Mouse (Mus musculus) regulatory T cell (primary cell): ENCODE data around the gene Pknox1.
"Not testable (repeated sequence)": the region's sequence is repeated elsewhere in the genome, so short reads cannot be mapped to it uniquely, and the experiment has no call there.

Experiments
- in situ Hi-C: fragments of 300-600 bp; cut with MboI, MseI; formaldehyde crosslinking; loops from one replicate; pipeline ENCODE4 v1.15.1; 2025; ENCODE audit warnings: high pct_unique_total_duplicates

The Pknox1 gene

DNA sequence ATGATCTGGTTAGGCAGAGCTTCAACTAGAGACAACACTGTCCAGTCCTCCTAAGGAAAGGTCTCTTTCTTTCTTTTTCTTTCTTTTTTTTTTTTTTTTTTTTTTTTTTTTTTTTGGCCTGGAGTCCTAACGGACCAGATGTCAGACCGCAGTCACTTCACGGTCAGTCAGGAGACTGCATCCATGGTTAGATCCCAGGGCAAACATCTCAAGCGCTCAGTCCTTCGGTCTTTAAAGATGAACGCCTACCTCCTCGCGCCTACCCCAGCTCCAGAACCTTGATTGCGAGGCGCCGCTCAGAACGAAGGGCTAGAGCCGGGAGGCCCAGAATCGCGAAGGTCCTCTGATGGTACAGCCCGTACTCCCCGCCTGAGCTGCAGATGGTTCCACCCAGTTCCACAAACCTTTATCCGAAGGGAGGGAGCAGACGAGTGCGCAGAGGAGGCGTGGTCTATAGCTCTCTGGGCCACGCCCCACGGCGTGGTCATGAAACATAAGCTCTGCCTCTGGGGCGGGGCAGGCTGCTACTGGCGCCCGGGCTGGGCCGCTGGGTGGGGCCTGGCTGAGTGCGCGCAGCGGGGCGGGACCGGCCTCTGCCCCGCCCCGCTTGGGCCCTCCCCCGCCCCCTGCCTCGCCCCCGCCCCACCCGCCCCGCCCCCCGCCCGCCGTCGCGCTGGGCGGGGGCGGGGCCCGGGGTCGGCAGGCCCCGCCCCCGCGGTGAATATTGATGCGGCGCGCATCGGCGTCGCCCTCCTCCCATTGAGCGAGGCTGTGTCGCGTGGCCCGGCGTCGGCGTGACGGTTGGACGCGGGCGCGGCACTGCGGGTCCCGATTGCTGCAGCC lies at the start of gene Pknox1:
Gene Pknox1, plus strand, starts transcription at position 720 of the 843 bp plus-strand sequence.
- in situ Hi-C loops, result loop anchor here (5.0 kb wide), 1 partner anchor 47 kb away; the partner anchor contains the start of gene Wdr4

DNA sequence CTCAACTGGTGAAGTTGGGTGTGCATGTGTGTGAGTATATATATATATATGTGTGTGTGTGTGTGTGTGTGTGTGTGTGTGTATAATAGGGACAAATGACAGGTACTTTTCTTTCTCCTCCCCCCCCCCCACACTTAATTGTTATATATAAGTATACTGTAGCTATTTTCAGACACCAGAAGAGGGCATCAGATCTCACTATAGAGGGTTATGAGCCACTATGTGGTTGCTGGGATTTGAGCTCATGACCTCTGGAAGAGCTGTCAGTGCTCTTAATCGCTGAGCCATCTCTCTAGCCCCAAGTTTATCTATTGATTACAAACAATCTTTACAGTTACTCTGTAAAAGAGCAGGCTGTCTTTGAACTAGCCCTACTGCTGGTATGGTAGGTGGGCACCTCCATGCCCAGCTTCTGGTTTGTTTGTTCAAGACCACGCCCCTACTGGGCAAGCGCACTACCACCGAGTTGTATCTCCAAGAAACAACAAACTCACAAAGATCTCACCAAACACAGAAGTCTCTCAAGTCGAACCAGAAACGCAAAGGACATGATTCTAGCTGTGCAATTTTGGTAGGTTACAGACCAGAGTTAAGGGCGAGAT lies 45.1 kb upstream of the Pknox1 start:
- in situ Hi-C loops, result loop anchor here (5.0 to 10.0 kb wide), 3 partner anchors 43 to 515 kb away; partner anchors contain the start of genes Hsf2bp, Pknox1 and Rrp1b

DNA sequence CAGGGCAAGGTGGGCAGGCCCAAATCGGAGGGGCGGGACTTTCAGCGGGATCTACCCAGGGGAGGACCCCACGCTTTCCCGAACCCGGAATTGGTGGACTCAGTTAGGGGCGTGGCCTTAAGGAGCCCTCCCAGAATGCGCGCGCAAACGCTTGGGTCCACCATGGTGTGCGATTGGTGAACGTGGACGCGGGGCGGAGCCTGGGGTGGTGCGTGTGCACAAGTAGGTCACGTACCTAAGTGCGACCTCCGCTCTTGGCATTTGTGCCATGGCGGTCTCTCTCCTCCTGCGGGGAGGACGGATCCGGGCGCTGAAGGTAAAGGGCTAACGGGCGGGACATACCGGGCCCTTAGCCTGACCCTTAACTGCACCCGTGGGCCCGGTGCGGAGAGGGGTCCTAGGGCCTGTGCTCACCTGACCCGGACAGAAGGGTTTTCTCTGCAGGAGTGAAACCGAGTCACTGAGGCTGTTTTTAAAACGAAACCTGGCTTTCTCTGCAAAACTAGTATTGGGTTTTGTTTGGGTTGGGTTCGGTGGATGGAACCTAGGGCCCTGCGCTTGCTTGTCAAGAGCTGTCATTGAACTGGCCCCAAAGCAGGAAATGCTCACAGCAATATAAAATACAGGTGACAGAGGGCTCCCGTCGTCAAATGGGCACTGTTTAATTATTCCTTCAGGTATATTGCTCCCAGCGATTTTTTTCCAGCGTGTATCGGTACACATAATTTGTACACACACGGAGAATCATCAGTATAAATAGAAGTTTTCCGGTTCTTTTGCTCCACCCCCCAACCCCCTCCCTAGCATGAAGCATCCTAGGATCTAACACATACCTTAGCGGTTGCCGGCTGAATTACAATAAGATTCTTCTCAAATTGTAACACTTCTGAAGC lies 44.3 kb upstream of the Pknox1 start, which contains the start of the genes Wdr4 and Ndufv3:
Gene Wdr4, minus strand, starts transcription at position 35 of the 893 bp plus-strand sequence.
Gene Ndufv3, plus strand, starts transcription at position 170 of the 893 bp plus-strand sequence.
- in situ Hi-C loops, result loop anchor here (5.0 to 10.0 kb wide), 3 partner anchors 42 to 515 kb away; partner anchors contain the start of genes Hsf2bp, Pknox1 and Rrp1b

DNA sequence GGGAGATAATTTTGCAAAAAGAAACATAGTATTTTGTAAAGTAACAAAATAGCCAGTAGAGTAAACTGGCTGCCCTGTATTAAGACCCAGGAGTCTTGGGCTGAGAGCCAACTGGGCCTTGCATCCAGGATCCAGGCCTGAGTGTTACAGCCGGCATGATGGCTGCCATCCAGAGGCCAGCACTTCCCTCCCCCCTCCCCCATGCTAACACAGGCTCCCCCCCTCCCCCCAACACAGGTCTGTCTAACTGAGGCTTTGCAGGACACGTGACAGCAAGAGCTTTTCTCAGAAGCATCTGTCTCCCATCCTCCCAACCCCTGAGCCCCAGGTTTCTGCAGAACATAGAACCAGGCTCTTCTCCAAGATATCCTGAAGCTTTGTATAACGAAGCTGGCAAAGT lies 43.6 kb upstream of the Pknox1 start:
- in situ Hi-C loops, result no loop called here

DNA sequence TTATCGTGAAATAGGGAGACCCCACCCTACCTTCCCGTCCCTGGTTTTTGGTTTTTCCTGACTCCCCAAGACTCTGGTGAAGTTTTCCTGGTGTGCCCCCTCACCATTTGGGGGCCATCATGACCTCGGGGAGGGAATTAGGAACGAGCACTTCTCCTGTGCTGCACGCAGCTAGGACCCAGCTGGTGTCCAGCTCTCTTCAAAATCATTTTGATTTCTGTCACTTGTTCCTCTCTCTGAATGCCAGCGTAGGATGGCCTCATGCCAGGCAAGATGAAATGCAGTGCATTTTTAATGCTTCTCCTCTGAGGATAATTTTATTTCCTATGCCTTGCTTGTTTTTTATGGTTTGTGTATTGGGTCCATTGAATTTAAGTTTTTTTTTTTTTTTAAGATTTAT lies 42.6 kb upstream of the Pknox1 start:
- in situ Hi-C loops, result no loop called here

DNA sequence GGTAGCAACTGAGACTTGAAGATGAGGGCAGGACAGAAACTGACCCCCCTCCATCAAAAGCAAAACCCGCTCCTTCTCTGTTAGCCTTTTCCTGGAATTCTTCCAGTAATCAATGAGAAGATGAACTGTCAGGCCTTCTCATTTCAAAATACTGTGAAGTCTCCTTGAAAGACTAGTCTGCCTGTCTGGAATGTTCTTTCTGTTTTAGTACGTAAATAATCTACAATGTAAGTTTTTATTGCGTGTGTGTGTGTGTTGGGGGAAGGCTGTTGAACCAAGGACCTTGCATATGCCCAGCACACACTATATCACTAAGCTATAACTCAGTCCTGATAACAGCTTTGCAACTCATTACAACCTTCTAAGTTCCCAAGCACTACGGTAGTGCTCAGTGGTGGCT lies 39.4 kb upstream of the Pknox1 start:
- in situ Hi-C loops, result no loop called here

DNA sequence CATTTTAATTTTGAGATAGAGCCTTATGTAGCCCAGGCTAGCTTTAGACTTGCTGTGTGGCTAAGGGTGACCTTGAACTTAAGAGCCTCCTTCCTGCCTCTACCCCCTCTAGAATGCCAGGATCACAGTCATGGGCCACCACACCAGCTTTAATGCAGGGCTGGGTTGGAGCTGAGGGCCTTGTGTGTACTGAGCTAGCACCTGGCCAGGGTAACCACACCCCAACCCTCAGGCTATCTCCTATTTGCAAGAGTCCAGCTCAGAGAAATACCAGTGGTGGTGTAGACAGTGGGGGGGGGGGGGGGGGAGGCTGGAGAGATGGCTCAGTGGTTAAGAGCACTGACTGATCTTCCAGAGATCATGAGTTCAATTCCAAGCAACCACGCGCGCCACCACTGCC lies 38.7 kb upstream of the Pknox1 start:
- in situ Hi-C loops, result no loop called here

DNA sequence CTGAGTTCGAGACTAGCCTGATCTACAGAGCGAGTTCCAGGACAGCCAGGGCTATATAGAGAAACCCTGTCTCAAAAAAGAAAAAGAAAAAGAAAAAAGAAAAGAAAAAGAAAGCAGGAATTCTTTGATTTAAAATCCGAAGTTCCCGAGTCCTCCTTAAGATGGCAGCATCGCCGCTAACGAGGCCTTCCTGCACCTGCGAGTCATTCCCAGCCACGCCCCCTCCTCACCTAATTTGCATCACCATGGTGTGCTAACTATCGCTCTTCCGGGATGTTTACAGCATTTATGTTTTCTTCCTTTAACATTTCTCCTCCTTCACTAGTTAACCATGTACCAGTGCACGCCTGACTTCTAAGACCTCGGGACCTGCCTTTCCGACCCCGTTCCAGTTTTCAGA lies 35.2 kb upstream of the Pknox1 start:
- in situ Hi-C loops, result no loop called here

DNA sequence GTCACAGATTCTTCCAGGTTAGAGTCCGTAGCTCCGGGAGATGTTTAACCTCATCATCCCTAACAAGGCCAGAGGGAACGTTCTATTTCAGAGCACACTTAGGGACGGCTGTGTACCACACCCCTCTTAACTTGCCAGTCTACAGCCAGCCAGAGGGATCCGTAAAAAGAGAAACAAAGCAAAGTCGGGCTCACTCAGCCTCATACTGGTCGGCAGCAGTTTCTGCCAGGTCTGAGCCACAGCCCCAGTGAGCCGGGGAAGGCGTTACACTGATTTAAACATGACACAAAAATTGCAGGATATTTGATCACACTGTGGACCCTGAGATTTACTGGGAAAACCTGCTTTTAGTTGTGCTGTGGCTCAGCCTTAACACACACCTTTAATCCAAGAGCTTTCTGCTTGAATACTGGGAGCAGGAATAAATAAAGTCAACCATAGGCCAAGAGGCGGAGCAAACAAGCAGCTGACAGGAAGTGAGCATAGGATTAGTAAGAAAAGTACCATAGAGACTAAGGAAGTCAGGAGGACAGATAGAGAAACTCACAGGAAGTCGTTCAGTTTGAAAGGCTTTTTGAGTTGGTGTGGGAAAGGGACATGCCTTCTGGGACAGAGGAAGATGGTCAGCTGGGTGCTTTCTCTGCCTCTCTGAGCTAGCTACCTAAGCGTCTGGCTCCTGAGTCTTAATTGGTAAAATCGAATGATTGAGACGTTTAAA lies 32.9 kb upstream of the Pknox1 start:
- in situ Hi-C loops, result no loop called here

DNA sequence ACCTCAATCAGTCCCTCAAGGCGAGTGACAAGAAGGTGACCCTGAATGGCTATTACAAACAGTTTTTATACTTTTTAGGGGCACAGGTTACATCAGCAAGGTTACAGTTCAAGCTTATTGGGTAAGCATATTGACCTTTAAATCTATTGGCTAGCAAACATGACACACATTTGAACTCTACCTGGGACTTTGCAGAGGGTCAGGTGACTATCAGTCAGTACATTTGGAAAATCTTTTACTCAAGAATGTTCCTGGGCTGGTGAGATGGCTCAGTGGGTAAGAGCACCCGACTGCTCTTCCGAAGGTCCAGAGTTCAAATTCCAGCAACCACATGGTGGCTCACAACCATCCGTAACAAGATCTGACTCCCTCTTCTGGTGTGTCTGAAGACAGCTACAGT lies 32.2 kb upstream of the Pknox1 start:
- in situ Hi-C loops, result not testable (repeated sequence)

DNA sequence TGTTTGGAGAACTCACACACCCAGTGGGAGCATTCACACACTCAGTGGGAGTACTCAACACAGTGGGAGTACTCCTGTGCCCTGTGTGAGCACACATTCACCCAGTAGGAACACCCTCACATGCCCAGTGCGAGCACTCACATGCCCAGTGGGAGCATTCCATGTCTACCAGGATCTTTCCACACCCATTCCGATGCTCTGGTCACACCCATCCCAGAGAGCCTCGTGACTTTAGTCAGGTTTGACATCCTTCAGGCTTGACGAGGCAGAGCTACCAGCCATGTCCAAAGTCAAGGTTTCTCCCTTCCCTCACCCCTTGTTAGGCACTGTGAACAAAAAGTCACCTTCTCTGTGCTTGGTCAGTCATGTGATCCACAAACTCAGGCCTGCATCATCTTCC lies 29.2 kb upstream of the Pknox1 start:
- in situ Hi-C loops, result loop anchor here (5.0 kb wide), 1 partner anchor 47 kb away; no protein-coding TSS in a partner anchor

DNA sequence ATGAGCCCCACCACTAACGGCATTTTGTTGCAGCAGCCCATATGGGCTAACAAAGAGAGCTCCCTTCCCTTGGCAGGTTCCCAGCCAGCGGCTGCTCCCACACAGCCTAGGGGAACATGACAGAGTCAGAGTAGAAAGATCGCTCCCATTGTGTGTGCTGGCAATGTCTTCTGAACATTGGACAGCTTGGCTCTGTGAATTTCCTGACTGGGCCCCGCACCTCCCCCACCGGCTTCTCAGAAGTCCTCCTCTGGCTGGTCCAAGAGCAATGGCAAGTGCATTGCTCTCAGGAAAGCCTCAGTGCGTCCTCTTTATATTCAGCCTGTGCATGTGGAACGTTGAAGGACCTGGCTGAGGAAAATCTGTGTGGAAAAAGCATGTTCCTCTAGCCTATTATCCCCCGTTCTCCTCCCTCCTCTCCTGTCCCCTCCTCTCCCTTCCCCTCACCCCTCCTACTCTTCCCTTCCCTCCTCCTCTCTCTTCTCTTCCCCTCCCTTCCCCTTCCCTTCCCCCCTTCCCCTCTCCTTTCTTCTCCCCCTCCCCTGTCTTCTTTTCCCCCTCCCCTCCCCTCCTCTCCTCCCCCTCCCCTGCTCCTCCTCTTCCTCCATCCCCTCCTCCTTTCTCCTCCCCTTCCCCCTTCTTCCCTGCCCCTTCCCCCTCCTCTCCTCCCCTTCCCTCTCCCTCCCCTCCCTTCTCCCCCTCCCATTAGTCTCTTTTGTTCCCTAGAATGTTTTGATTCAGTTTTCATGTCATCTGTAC lies 28.5 kb upstream of the Pknox1 start:
- in situ Hi-C loops, result loop anchor here (5.0 kb wide), 1 partner anchor 46 kb away; no protein-coding TSS in a partner anchor

DNA sequence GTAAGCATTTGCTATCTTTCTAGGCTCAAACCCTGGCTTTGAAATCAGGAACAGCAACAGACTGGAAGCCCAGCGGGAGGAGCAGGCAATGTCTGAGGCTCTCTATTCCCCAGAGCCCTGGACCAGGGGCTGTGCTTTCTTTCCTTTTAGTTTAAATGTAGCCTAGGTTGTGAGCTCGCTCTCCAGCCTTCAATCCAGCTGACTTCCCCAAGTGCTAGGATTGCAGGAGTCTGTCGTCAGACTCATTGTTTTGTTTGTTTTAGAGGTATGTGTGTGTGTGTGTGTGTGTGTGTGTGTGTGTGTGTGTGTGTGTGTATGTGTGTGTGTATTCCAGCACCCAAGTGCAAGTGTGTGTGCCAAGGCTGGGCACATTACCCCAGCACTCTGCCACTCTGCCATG lies 24.4 kb upstream of the Pknox1 start:
- in situ Hi-C loops, result no loop called here

DNA sequence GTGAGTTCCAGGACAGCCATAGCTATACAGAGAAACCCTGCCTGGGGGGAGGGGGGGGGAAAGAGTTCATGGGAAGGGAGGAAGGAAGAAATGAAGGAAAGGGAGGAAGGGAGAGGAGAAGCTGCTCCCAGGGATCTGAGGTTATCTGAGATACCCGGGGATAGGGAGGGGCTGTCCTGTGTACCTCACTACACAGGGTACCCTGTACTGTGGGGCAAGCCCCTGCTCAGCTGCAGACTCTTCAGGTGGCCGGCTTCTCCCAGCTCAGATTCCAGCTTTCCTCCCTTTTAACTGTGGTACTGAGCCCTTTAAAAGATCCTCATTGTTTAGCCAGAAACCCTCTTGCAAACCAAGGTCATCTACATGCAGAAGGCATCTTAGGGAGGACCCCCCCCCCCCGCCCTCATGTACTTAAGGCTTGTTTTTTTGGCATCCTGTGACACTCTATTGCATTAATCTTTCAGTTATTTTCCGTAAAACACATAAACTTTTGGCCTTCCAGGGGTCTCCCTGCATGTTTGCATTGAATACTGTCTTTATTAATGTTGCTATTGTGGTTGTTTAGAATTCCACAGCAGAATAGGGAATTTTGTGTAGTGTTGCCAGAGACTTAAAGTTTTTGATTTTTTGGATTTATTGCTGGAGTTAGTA lies 23.6 kb upstream of the Pknox1 start:
- in situ Hi-C loops, result no loop called here

DNA sequence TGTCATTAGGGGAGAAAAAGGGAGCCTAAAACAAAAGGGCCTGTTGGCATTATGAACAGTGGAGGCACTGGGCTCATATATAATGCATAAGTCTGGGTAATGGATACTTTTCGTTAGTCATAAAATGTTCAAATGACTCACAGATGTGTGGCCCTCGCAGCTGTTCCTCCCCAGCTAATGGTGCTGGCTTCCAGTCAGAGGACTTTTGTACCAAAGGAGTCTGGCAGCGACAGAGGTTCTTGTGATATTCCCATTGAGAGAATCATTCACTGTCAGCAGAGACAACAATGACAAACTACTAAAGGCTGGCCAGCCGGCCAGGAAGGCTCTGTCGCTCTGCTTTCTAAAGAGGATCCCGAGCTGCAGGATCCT lies 23.1 kb upstream of the Pknox1 start:
- in situ Hi-C loops, result no loop called here

DNA sequence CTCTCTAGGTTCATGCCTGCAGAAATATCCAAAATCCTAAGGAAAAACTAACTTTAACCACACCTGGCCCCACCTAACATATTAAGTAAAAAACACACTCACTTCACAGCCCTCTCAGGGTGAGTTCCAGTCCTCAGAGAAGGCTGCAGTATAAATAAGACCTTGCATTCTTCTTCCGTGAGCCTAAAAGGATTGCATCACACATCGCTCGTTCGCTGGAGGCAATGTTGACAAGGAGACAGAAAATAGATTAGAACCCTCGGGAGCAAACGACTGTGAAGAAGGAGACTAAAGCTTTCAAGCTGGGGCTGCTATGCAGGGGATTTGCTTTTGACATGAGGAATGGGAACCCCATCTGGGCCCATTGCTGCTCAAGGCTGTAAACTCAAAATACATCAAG lies 21.0 kb upstream of the Pknox1 start:
- in situ Hi-C loops, result no loop called here

DNA sequence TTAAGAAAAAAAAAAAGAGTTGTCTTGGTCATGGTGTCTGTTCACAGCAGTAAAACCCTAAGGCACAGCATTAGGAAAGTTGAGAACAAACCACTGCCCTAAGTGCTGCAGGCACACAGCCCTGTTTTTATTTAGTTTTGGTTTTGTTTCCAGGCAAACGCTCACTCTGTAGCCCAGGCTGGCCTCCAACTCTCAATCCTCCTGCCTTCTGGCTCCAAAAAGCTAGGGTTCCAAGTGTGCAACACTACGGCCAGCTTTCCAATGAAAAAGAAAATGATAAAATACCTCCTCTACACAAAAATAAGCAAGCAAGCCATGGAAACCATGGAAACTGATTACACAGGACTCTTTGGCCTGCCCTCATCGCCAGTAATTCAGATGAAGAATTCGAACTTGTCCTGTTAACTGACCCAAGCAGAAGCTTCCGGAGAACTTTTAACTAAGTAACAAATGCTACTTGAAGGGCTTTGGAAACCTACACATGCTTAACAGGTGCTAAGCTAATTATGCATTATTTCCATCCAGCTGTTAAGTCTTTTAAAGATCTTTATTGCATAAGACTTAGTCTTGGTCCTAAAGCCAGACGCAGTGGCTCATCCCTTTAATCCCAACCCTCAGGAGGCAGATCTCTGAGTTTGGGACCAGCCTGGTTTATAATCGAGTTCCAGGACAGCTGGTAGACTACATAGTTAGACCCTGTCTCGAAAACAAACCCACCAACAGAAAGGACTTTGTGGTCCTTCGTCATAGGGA lies 17.9 kb upstream of the Pknox1 start:
- in situ Hi-C loops, result no loop called here

DNA sequence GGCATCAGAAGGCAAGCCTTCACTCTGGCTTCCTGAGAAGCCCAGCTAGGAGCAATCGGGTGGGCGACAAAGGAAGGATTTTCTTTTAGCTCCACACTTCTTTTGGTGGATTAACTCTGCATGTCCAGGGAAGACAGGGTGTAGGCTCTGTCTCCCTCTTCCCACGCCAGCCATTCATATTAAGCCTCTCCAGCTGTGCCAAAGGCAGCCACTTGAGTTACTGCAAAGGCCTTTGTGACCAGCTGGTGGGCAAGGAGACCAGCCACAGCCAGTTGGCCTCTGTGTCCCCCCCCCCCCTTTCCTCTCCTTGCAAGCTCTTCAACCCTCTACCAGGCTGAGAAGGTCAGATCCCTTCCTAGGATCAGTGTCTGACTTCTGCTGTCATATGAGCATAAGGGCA lies 16.6 kb upstream of the Pknox1 start:
- in situ Hi-C loops, result no loop called here

DNA sequence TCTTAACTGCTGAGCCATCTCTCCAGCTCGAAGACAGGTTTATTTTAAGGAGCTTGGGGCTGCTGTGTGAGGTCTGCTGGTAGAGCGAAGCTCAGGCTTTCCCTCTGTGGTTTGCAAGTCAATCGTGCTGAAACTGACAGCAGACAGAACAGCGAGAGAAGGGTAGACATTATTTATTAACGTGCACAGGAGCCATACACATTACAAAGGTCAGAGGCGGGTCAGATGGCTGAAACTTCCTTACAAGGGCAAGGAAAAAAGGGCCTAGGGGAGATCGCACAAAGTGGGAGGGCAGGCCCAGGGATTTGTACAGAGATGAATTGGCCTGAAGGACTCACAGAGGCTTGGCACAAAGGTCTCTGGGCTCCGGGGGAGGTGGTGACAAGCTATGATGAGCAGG lies 15.1 kb upstream of the Pknox1 start:
- in situ Hi-C loops, result no loop called here
